Mouse (Mus musculus) E14TG2a.4 (cell line): ENCODE measurements at regions not wholly inside any gene's neighbourhood (a gene's known extent, or its start where the extent isn't known, plus 50 kb on each side); places are given as distances from the start of the nearest gene placed in this dataset.
"Not testable (repeated sequence)": the region's sequence is repeated elsewhere in the genome, so short reads cannot be mapped to it uniquely, and the experiment has no call there.

Source experiments
- H3K27me3 ChIP-seq: 2 replicates; pipeline ENCODE4 v1.6.1; 2014; ENCODE audit warnings: low read length, control low read depth; ENCODE audit not compliant: insufficient read depth
- H3K36me3 ChIP-seq: 2 replicates; pipeline ENCODE4 v1.6.1; 2014; ENCODE audit warnings: low read length, control low read depth; ENCODE audit not compliant: insufficient read depth
- H3K4me1 ChIP-seq: replicated peaks from 2 replicates; pipeline ENCODE4 v1.6.1; 2014; ENCODE audit warnings: low read depth, low read length, control low read depth
- H3K4me3 ChIP-seq: replicated peaks from 2 replicates; pipeline ENCODE4 v1.5.1; 2014; ENCODE audit warnings: mild to moderate bottlenecking, low read length
- H3K9me3 ChIP-seq: 2 replicates; pipeline ENCODE4 v1.6.1; 2014; ENCODE audit warnings: low read length, control low read depth
- CTCF ChIP-seq: conservative IDR thresholded peaks from 2 replicates; pipeline ENCODE4 v1.5.1; 2014; ENCODE audit warnings: low read length
- NANOG ChIP-seq: IDR thresholded peaks from 2 replicates; pipeline ENCODE4 v1.6.1; 2014; ENCODE audit warnings: borderline replicate concordance, low read length, mixed read lengths
- POU5F1 ChIP-seq: IDR thresholded peaks from 2 replicates; pipeline ENCODE4 v1.6.1; 2014; ENCODE audit warnings: low read length, borderline replicate concordance

DNA sequence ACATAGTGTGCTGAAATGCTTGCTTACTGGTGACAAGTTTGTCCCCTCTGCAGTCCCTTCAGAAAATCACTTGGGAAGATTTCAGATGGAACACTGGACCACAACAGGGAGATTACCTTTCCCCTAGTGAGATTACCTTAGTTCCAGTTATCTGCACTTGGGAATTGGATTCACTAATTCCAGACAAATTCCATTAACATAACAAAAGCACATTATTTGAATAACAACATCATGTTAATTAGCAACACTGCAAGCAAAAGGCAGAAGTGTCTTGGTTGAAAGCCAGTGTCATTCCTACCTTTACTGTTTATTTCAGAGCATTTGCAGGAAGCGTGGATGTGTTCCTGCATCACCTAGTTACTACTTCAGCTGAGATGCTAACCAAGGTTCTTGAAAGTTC lies 355.6 kb downstream of the Impad1 start:
- Histone ChIP-seq H3K27me3 (no peaks in the 10 kb centered on the region), H3K4me1 (peaks cover 25% of the 10 kb centered on the region), H3K9me3 (no peaks in the 10 kb centered on the region), H3K36me3 (no peaks in the 10 kb centered on the region), H3K4me3 (no peak overlapping the region)
- TF ChIP-seq CTCF: no peak
- peak; percentile 82 for TF ChIP-seq POU5F1
- TF ChIP-seq NANOG: peak; percentile 25; the same call in 1 of the 2 replicates

GRCm38 (mm10) chr4:4424526-4424925 lies 347.2 kb upstream of the Sdr16c6 start:
- not testable (repeated sequence) for H3K4me3 ChIP-seq, H3K27me3 ChIP-seq, H3K9me3 ChIP-seq, H3K36me3 ChIP-seq
- H3K4me1 ChIP-seq: peaks cover 14% of the 10 kb centered on the region; the same call in 1 of the 2 replicates

- no peaks in the 10 kb centered on the region for H3K9me3 ChIP-seq
- 0 out of 2 replicates have a peak, but pooled peaks cover 4% of the 10 kb centered on the region for H3K4me1 ChIP-seq
- no peaks in the 10 kb centered on the region for H3K27me3 ChIP-seq
- H3K36me3 ChIP-seq: no peaks in the 10 kb centered on the region
- no peak overlapping the region for H3K4me3 ChIP-seq
- no peak for TF ChIP-seq NANOG
Measured at GRCm38 (mm10) chr4:4403812-4404211, 326.5 kb upstream of the Sdr16c6 start.

DNA sequence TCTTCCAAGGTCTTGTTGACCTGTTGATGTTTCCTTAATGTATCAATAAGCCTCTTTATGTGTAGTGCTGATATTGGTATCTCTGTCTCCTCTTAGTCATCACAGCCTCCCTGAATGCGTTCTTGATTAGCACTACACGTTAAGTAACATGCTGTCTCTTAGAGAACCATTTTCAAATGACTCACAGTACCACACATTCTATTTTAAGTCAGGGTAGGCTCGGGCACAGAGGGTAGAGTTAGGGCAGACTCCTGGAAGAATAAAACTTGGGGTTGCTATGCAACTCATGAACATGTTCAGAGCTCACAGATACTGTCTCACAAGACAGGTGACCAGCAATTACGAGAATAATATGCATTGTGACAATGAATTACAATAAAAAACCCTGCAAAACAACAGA lies 320.1 kb upstream of the Sdr16c6 start:
- Histone ChIP-seq H3K4me1 (no peaks in the 10 kb centered on the region), H3K27me3 (no peaks in the 10 kb centered on the region), H3K36me3 (no peaks in the 10 kb centered on the region), H3K9me3 (no peaks in the 10 kb centered on the region), H3K4me3 (no peak overlapping the region)
- TF ChIP-seq CTCF: no peak
- TF ChIP-seq NANOG: no peak
- TF ChIP-seq POU5F1: no peak

GRCm38 (mm10) chr4:4380024-4380590 lies 302.8 kb upstream of the Sdr16c6 start:
- H3K4me3 ChIP-seq: no peak overlapping the region
- no peaks in the 10 kb centered on the region for H3K9me3 ChIP-seq
- no peaks in the 10 kb centered on the region for H3K27me3 ChIP-seq
- no peaks in the 10 kb centered on the region for H3K36me3 ChIP-seq
- TF ChIP-seq POU5F1: no peak
- TF ChIP-seq NANOG: no peak
- no peak for TF ChIP-seq CTCF
- H3K4me1 ChIP-seq: no peaks in the 10 kb centered on the region

GRCm38 (mm10) chr4:4335216-4335615 lies 257.9 kb upstream of the Sdr16c6 start:
- Histone ChIP-seq H3K27me3 (no peaks in the 10 kb centered on the region), H3K4me1 (0 out of 2 replicates have a peak, but pooled peaks cover 2% of the 10 kb centered on the region), H3K9me3 (peaks cover 10% of the 10 kb centered on the region), H3K4me3 (no peak overlapping the region), H3K36me3 (no peaks in the 10 kb centered on the region)
- TF ChIP-seq CTCF: no peak
- TF ChIP-seq NANOG: no peak
- no peak for TF ChIP-seq POU5F1

- H3K4me3 ChIP-seq: no peak overlapping the region
- H3K9me3 ChIP-seq: no peaks in the 10 kb centered on the region
- no peaks in the 10 kb centered on the region for H3K27me3 ChIP-seq
- TF ChIP-seq CTCF (no peak), POU5F1 (no peak), NANOG (no peak)
- H3K36me3 ChIP-seq: no peaks in the 10 kb centered on the region
- 0 out of 2 replicates have a peak, but pooled peaks cover 2% of the 10 kb centered on the region for H3K4me1 ChIP-seq
Measured at GRCm38 (mm10) chr4:4333472-4334123, 256.3 kb upstream of the Sdr16c6 start.

GRCm38 (mm10) chr4:4331105-4331504 lies 253.8 kb upstream of the Sdr16c6 start:
- Histone ChIP-seq H3K36me3 (no peaks in the 10 kb centered on the region), H3K4me3 (no peak overlapping the region), H3K4me1 (no peaks in the 10 kb centered on the region), H3K27me3 (no peaks in the 10 kb centered on the region), H3K9me3 (no peaks in the 10 kb centered on the region)
- TF ChIP-seq CTCF (no peak), NANOG (no peak), POU5F1 (no peak)
